Mouse (Mus musculus): ENCODE data around the gene Pitpna.

Pitpna gene

GRCm38 (mm10) chr11:75657841-75658240 lies 69.9 kb downstream of the Pitpna start:
- no peak for DNase-seq (ENCODE audit: low read depth, low spot score)

- no peak for DNase-seq (ENCODE audit: low read depth, low spot score)
Observed at GRCm38 (mm10) chr11:75658311-75658710, 70.4 kb downstream of the Pitpna start.

- no peak for DNase-seq (ENCODE audit: low read depth, low spot score)
Observed at GRCm38 (mm10) chr11:75658996-75659750, 71.3 kb downstream of the Pitpna start.

- DNase-seq (ENCODE audit: low read depth, low spot score) = no peak
Observed at GRCm38 (mm10) chr11:75660081-75660590, 72.2 kb downstream of the Pitpna start.

GRCm38 (mm10) chr11:75660941-75661800 lies 73.3 kb downstream of the Pitpna start:
- no peak for DNase-seq (ENCODE audit: low read depth, low spot score)

- DNase-seq (ENCODE audit: low read depth, low spot score) = no peak
Observed at GRCm38 (mm10) chr11:75662131-75662530, 74.2 kb downstream of the Pitpna start.

GRCm38 (mm10) chr11:75666296-75666695 lies 78.4 kb downstream of the Pitpna start:
- no peak for DNase-seq (ENCODE audit: low read depth, low spot score)

GRCm38 (mm10) chr11:75668621-75669020 lies 80.7 kb downstream of the Pitpna start:
- no peak for DNase-seq (ENCODE audit: low read depth, low spot score)

DNA sequence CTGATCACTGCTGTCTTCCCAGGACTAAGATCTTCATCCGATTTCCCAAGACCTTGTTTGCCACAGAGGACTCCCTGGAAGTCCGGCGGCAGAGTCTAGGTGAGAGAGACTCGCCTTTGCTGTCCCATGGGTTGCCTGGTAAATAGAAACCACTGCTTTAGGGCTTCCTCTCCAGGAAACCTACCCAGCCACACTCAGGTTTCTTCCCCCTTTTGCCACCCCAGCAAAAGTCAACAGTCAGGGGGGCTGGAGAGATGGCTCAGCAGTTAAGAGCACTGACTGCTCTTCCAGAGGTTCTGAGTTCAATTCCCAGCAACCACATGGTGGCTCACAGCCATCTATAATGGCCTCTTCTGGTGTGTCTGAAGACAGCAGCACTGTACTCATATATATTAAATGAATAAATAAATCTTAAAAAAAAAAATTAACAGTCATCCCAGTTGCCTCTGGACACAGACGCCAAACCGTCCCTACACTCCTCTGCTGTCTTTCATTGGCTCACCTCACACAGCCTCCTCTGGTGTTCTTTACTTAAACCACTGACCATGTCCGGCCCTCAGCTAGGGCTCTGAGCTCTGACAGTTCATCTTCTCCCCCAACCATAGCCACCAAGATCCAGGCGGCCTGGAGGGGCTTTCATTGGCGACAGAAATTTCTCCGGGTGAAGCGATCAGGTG lies 81.4 kb downstream of the Pitpna start:
- no peak for DNase-seq (ENCODE audit: low read depth, low spot score)

GRCm38 (mm10) chr11:75669853-75670200 lies 81.9 kb downstream of the Pitpna start:
- no peak for DNase-seq (ENCODE audit: low read depth, low spot score)

- DNase-seq (ENCODE audit: low read depth, low spot score) = no peak
Observed at GRCm38 (mm10) chr11:75671426-75672180, 83.7 kb downstream of the Pitpna start.

DNA sequence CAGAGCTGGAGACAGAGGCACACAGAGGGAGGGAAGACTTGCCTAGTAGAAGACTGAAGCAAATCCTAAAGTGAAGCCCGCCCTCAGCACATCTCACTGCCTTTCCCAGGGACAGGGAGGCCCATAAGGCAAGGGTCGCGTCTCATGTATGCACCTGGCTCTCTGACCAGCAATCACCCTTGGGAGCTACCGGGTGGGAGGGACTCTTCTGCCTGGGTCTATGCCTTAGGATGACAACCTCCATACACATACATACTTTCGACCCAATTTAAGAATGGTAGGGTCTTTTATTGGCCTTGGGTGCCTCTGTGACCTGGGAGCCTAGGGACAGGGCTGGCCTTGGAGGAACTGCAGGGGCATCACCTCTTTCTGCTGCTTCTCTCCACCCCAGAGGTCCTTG lies 85.5 kb downstream of the Pitpna start:
- no peak for DNase-seq (ENCODE audit: low read depth, low spot score)

GRCm38 (mm10) chr11:75674875-75675274 lies 87.0 kb downstream of the Pitpna start:
- no peak for DNase-seq (ENCODE audit: low read depth, low spot score)

GRCm38 (mm10) chr11:75677881-75678746 lies 90.2 kb downstream of the Pitpna start:
- no peak for DNase-seq (ENCODE audit: low read depth, low spot score)

Measured in ES-CJ7 (cell line).